1 mouse cellular context compared by ENCODE assay signal in genomic region chr11:79152696-79153095, GRCm38 (mm10).
TF ChIP-seq lines count a peak whose summit lies in the region.

No protein-coding gene starts in this region.

TF ChIP-seq in CH12.LX, 34 proteins besides CTCF, POLR2A, EP300 and RAD21 (continued from another document):
- TF ChIP-seq ETS1 (conservative IDR thresholded peaks at IDR 0.05; ENCODE audit: low read depth, low read length) (peak; percentile 45; the same call in 1 of the 2 replicates), MAZ (IDR thresholded peaks at IDR 0.05; ENCODE audit: low read depth, low read length) (no peak), RCOR1 (conservative IDR thresholded peaks at IDR 0.05; ENCODE audit: low read depth, low read length) (0 out of 2 replicates have a peak, but pooled peaks have one; percentile 26), CHD1 (IDR thresholded peaks at IDR 0.05; ENCODE audit: low read depth, low read length) (no peak), MXI1 (IDR thresholded peaks at IDR 0.05; ENCODE audit: low read depth, low read length) (peak; percentile 74; the same call in 1 of the 2 replicates), ZNF384 (IDR thresholded peaks at IDR 0.05; ENCODE audit: low read depth, low read length) (no peak), JUND (conservative IDR thresholded peaks at IDR 0.05; ENCODE audit: low read depth, low read length) (no peak), MYC (IDR thresholded peaks at IDR 0.05; ENCODE audit: low read depth, low read length) (peak; percentile 79; the same call in 1 of the 2 replicates), SIN3A (IDR thresholded peaks at IDR 0.05; ENCODE audit: low read length) (peak; percentile 63), ZMIZ1 (IDR thresholded peaks at IDR 0.05; ENCODE audit: low read depth, low read length) (no peak), KAT2A (IDR thresholded peaks at IDR 0.05; ENCODE audit: insufficient replicate concordance, low read length) (no peak), ELF1 (IDR thresholded peaks at IDR 0.05; ENCODE audit: low read depth, low read length) (0 out of 2 replicates have a peak, but pooled peaks have one; percentile 35), MAX (IDR thresholded peaks at IDR 0.05; ENCODE audit: low read length) (peak; percentile 66), SMC3 (IDR thresholded peaks at IDR 0.05; ENCODE audit: low read depth, low read length) (peak; percentile 18; the same call in 1 of the 2 replicates), MEF2A (IDR thresholded peaks at IDR 0.05; ENCODE audit: borderline replicate concordance, low read depth, low read length) (no peak; the same call in 1 of the 2 replicates), NRF1 (IDR thresholded peaks at IDR 0.05; ENCODE audit: low read depth, low read length) (no peak), IRF4 (IDR thresholded peaks at IDR 0.05; ENCODE audit: low read depth, low read length) (0 out of 2 replicates have a peak, but pooled peaks have one; percentile 22), POLR2AphosphoS2 (IDR thresholded peaks at IDR 0.05; ENCODE audit: low read depth, low read length) (no peak), BHLHE40 (IDR thresholded peaks at IDR 0.05; ENCODE audit: low read depth, low read length) (peak; percentile 44; the same call in 1 of the 2 replicates), PAX5 (IDR thresholded peaks at IDR 0.05; ENCODE audit: low read length) (no peak), UBTF (IDR thresholded peaks at IDR 0.05; ENCODE audit: low read depth, low read length) (0 out of 2 replicates have a peak, but pooled peaks have one; percentile 43), CHD2 (IDR thresholded peaks at IDR 0.05; ENCODE audit: low read length) (no peak), ZKSCAN1 (IDR thresholded peaks at IDR 0.05; ENCODE audit: borderline replicate concordance, low read depth, low read length) (no peak)
